Mouse (Mus musculus) cerebellum, postnatal 4 days (tissue): Measurements from ENCODE around the gene Aven.
A peak's percentile ranks its signal among the peaks of the same experiment; 100 is the strongest.

Experiments
- DNase-seq, 2 experiments: peaks; one replicate each; pipeline ENCODE4 v3.0.0; 2022; ENCODE audit warnings: low spot score in 2 of 2, mixed read lengths in 1 of 2

The Aven gene

GRCm38 (mm10) chr2:112556527-112556926 is 63.8 kb downstream of the Aven start:
- no peak for DNase-seq

- no peak for DNase-seq
These were observed 64.7 kb downstream of the Aven start for GRCm38 (mm10) chr2:112557453-112557852.

GRCm38 (mm10) chr2:112561549-112561948 is 68.8 kb downstream of the Aven start:
- DNase-seq = no peak

- no peak for DNase-seq
These were observed 72.3 kb downstream of the Aven start for GRCm38 (mm10) chr2:112565060-112565459.

- DNase-seq = no peak
These were observed 73.7 kb downstream of the Aven start for GRCm38 (mm10) chr2:112566290-112567085.

- peak in 1 of 2 experiments; percentile 21 for DNase-seq
These were observed 75.0 kb downstream of the Aven start for GRCm38 (mm10) chr2:112567786-112568185.

GRCm38 (mm10) chr2:112590985-112591384 is 98.2 kb downstream of the Aven start:
- no peak for DNase-seq

GRCm38 (mm10) chr2:112591451-112591871 is 98.7 kb downstream of the Aven start:
- peak in 1 of 2 experiments; percentile 62 for DNase-seq

- no peak for DNase-seq
These were observed 100.6 kb downstream of the Aven start for GRCm38 (mm10) chr2:112593322-112593721.

GRCm38 (mm10) chr2:112593781-112594180 is 101.0 kb downstream of the Aven start:
- no peak for DNase-seq

GRCm38 (mm10) chr2:112595807-112596206 is 103.0 kb downstream of the Aven start:
- DNase-seq = no peak

GRCm38 (mm10) chr2:112596415-112596814 is 103.7 kb downstream of the Aven start:
- no peak for DNase-seq

- DNase-seq = no peak
These were observed 104.3 kb downstream of the Aven start for GRCm38 (mm10) chr2:112597064-112597463.

- no peak for DNase-seq
These were observed 107.5 kb downstream of the Aven start for GRCm38 (mm10) chr2:112600222-112600621.

GRCm38 (mm10) chr2:112602487-112602886 is 109.7 kb downstream of the Aven start:
- DNase-seq = no peak

- DNase-seq = no peak
These were observed 113.8 kb downstream of the Aven start for GRCm38 (mm10) chr2:112606536-112606935.

GRCm38 (mm10) chr2:112612628-112613027 is 119.9 kb downstream of the Aven start:
- no peak for DNase-seq

- DNase-seq = peak in 1 of 2 experiments; percentile 17
These were observed 121.6 kb downstream of the Aven start for GRCm38 (mm10) chr2:112614375-112614774.

GRCm38 (mm10) chr2:112617206-112617605 is 124.4 kb downstream of the Aven start:
- DNase-seq = no peak

- no peak for DNase-seq
These were observed 132.4 kb downstream of the Aven start for GRCm38 (mm10) chr2:112625156-112625555.

GRCm38 (mm10) chr2:112630669-112631068 is 137.9 kb downstream of the Aven start:
- no peak for DNase-seq

- DNase-seq = no peak
These were observed 139.8 kb downstream of the Aven start for GRCm38 (mm10) chr2:112632536-112632935.

GRCm38 (mm10) chr2:112637206-112637605 is 144.4 kb downstream of the Aven start:
- no peak for DNase-seq

- no peak for DNase-seq
These were observed 161.1 kb downstream of the Aven start for GRCm38 (mm10) chr2:112653836-112654235.
